Mouse (Mus musculus) intestine, embryonic 14.5 days (tissue): Measurements from ENCODE around the gene Fgfr2. TPM values are rescaled to one million over a fixed set of nuclear protein-coding genes. Genes with fewer than 3 reads are reported as not detected.

Source experiments
- ATAC-seq: fragments of 200-750 bp; cut with Nextera tagmentation; replicated peaks from 2 replicates; pipeline ENCODE4 v1.8.0; 2017; ENCODE audit warnings: low read depth, moderate number of reproducible peaks, moderate TSS enrichment, moderate library complexity; ENCODE audit not compliant: low FRiP score, low TSS enrichment
- DNase-seq: peaks from one replicate; pipeline ENCODE4 v3.0.0-alpha.2; 2018; ENCODE audit warnings: low spot score
- H3K27ac ChIP-seq: fragments of 300-500 bp; sonication (generic); 2 replicates; pipeline ENCODE4 v1.5.1; 2014; ENCODE audit warnings: low read depth, mild to moderate bottlenecking, control low read depth
- H3K27me3 ChIP-seq: fragments of 300-500 bp; sonication (generic); replicated peaks from 2 replicates; pipeline ENCODE4 v1.6.1; 2014; ENCODE audit warnings: low read length, control low read depth; ENCODE audit not compliant: control insufficient read depth, insufficient read depth
- H3K36me3 ChIP-seq: fragments of 300-500 bp; sonication (generic); 2 replicates; pipeline ENCODE4 v1.6.1; 2014; ENCODE audit warnings: low read length, control low read depth; ENCODE audit not compliant: control insufficient read depth, insufficient read depth
- H3K4me1 ChIP-seq: fragments of 300-500 bp; sonication (generic); replicated peaks from 2 replicates; pipeline ENCODE4 v1.6.1; 2014; ENCODE audit warnings: low read length, control low read depth, mixed read lengths; ENCODE audit not compliant: control insufficient read depth, insufficient read depth
- H3K4me2 ChIP-seq: fragments of 300-500 bp; sonication (generic); 2 replicates; pipeline ENCODE4 v1.6.1; 2014; ENCODE audit warnings: low read length
- H3K4me3 ChIP-seq: fragments of 300-500 bp; sonication (generic); 2 replicates; pipeline ENCODE4 v1.5.1; 2014; ENCODE audit warnings: low read depth, low read length, control low read depth, mixed read lengths
- H3K9ac ChIP-seq: fragments of 300-500 bp; sonication (generic); 2 replicates; pipeline ENCODE4 v1.6.1; 2014; ENCODE audit warnings: mild to moderate bottlenecking, low read length
- H3K9me3 ChIP-seq: fragments of 300-500 bp; sonication (generic); 2 replicates; pipeline ENCODE4 v1.6.1; 2016; ENCODE audit warnings: low read length, control low read depth; ENCODE audit not compliant: control insufficient read depth
- WGBS: fragments of 180-500 bp; shearing (Covaris S2); extraction: QIAGEN DNeasy Blood & Tissue Kit; methylation state at CpG from one replicate; pipeline ENCODE4 v1.1.7; 2014; 5-methylcytosine and 5-hydroxymethylcytosine counted together
- polyA plus RNA-seq: library from polyadenylated mRNA; unstranded; fragments of >200 nt; fragmentation: Nextera tagmentation; extraction: Ambion mirVana; gene quantifications from 2 replicates; pipeline ENCODE4 v1.2.1, GENCODE M21; 2014

Gene Fgfr2
- polyA plus RNA-seq, 1 experiment from 2014 or later: 105 TPM

GRCm38 (mm10) chr7:131327054-131327453 lies 1796.1 kb downstream of the Fgfr2 start:
- Histone ChIP-seq H3K4me2 (no peak overlapping the region), H3K27me3 (no peaks in the 10 kb centered on the region), H3K27ac (no peak overlapping the region), H3K36me3 (no peaks in the 10 kb centered on the region), H3K4me1 (no peaks in the 10 kb centered on the region), H3K4me3 (no peak overlapping the region), H3K9me3 (no peaks in the 10 kb centered on the region), H3K9ac (no peak overlapping the region)
- WGBS: 87% methylated on average over 5 of the region's 5 CpGs
- ATAC-seq: no peak
- DNase-seq: no peak

- Histone ChIP-seq H3K4me2 (no peak within 1 kb of the TSS), H3K36me3 (no peaks in the 10 kb centered on the region), H3K9ac (no peak within 1 kb of the TSS), H3K4me3 (no peak within 1 kb of the TSS), H3K27me3 (no peaks in the 10 kb centered on the region), H3K27ac (no peak within 1 kb of the TSS), H3K4me1 (no peaks in the 10 kb centered on the region), H3K9me3 (no peaks in the 10 kb centered on the region)
- ATAC-seq: no peak
- WGBS: 61% methylated on average over 2 of the region's 2 CpGs
- no peak for DNase-seq
These were observed 1801.0 kb downstream of the Fgfr2 start, which contains the start of gene Cuzd1 for GRCm38 (mm10) chr7:131322192-131322591. Gene Cuzd1 (minus strand): TSS chr7:131322292.

GRCm38 (mm10) chr7:131318340-131318739 lies 1804.8 kb downstream of the Fgfr2 start:
- H3K27ac ChIP-seq: no peak overlapping the region
- H3K27me3 ChIP-seq: no peaks in the 10 kb centered on the region
- DNase-seq: no peak
- ATAC-seq: no peak
- H3K36me3 ChIP-seq: no peaks in the 10 kb centered on the region
- H3K9ac ChIP-seq: no peak overlapping the region
- H3K9me3 ChIP-seq: no peaks in the 10 kb centered on the region
- H3K4me2 ChIP-seq: no peak overlapping the region
- no peaks in the 10 kb centered on the region for H3K4me1 ChIP-seq
- no peak overlapping the region for H3K4me3 ChIP-seq
- 72% methylated on average over 6 of the region's 7 CpGs for WGBS

- ATAC-seq: no peak
- no peak for DNase-seq
- no peak overlapping the region for H3K4me2 ChIP-seq
- no peak overlapping the region for H3K9ac ChIP-seq
- no peaks in the 10 kb centered on the region for H3K9me3 ChIP-seq
- H3K36me3 ChIP-seq: no peaks in the 10 kb centered on the region
- 58% methylated on average over 12 of the region's 12 CpGs for WGBS
- no peak overlapping the region for H3K4me3 ChIP-seq
- H3K27me3 ChIP-seq: no peaks in the 10 kb centered on the region
- H3K4me1 ChIP-seq: no peaks in the 10 kb centered on the region
- no peak overlapping the region for H3K27ac ChIP-seq
These were observed 1805.6 kb downstream of the Fgfr2 start for GRCm38 (mm10) chr7:131317587-131317986.

- Histone ChIP-seq H3K27me3 (no peaks in the 10 kb centered on the region), H3K9ac (no peak overlapping the region), H3K4me3 (no peak overlapping the region), H3K36me3 (no peaks in the 10 kb centered on the region), H3K9me3 (no peaks in the 10 kb centered on the region), H3K4me2 (no peak overlapping the region), H3K27ac (no peak overlapping the region), H3K4me1 (no peaks in the 10 kb centered on the region)
- ATAC-seq: no peak
- DNase-seq: peak; percentile 31
- 79% methylated on average over 7 of the region's 7 CpGs for WGBS
These were observed 1808.7 kb downstream of the Fgfr2 start for GRCm38 (mm10) chr7:131314493-131314892.

GRCm38 (mm10) chr7:131306733-131307132 lies 1816.4 kb downstream of the Fgfr2 start:
- no peak for ATAC-seq
- DNase-seq: no peak
- Histone ChIP-seq H3K9me3 (no peaks in the 10 kb centered on the region), H3K4me1 (no peaks in the 10 kb centered on the region), H3K4me2 (no peak overlapping the region), H3K9ac (no peak overlapping the region), H3K27me3 (no peaks in the 10 kb centered on the region), H3K4me3 (no peak overlapping the region), H3K27ac (no peak overlapping the region), H3K36me3 (no peaks in the 10 kb centered on the region)
- 77% methylated on average over 5 of the region's 5 CpGs for WGBS

- Histone ChIP-seq H3K27ac (no peak overlapping the region), H3K4me2 (no peak overlapping the region), H3K27me3 (no peaks in the 10 kb centered on the region), H3K4me1 (no peaks in the 10 kb centered on the region), H3K9ac (no peak overlapping the region), H3K9me3 (no peaks in the 10 kb centered on the region), H3K4me3 (no peak overlapping the region), H3K36me3 (no peaks in the 10 kb centered on the region)
- DNase-seq: no peak
- no peak for ATAC-seq
- 66% methylated on average over 8 of the region's 8 CpGs for WGBS
These were observed 1819.8 kb downstream of the Fgfr2 start for GRCm38 (mm10) chr7:131303340-131303739.

- H3K4me1 ChIP-seq: no peaks in the 10 kb centered on the region
- H3K9me3 ChIP-seq: no peaks in the 10 kb centered on the region
- ATAC-seq (no peak), DNase-seq (no peak)
- no peaks in the 10 kb centered on the region for H3K36me3 ChIP-seq
- 56% methylated on average over 8 of the region's 8 CpGs for WGBS
- no peaks in the 10 kb centered on the region for H3K27me3 ChIP-seq
- no peak overlapping the region for H3K4me3 ChIP-seq
- no peak overlapping the region for H3K4me2 ChIP-seq
- no peak overlapping the region for H3K9ac ChIP-seq
- H3K27ac ChIP-seq: no peak overlapping the region
These were observed 1826.0 kb downstream of the Fgfr2 start for GRCm38 (mm10) chr7:131297151-131297550.

- Histone ChIP-seq H3K4me1 (no peaks in the 10 kb centered on the region), H3K27me3 (no peaks in the 10 kb centered on the region), H3K9ac (no peak overlapping the region), H3K4me2 (no peak overlapping the region), H3K36me3 (no peaks in the 10 kb centered on the region), H3K9me3 (no peaks in the 10 kb centered on the region), H3K27ac (no peak overlapping the region), H3K4me3 (no peak overlapping the region)
- no peak for DNase-seq
- WGBS: 77% methylated on average over 4 of the region's 4 CpGs
- no peak for ATAC-seq
These were observed 1857.3 kb downstream of the Fgfr2 start for GRCm38 (mm10) chr7:131265851-131266250.
